Mouse (Mus musculus): ENCODE data around the gene Ifna14. TPM values are rescaled to one million over a fixed set of nuclear protein-coding genes. Genes with fewer than 3 reads are reported as not detected.
A peak's percentile ranks its signal among the peaks of the same experiment; 100 is the strongest.
"Not testable (repeated sequence)": the region's sequence is repeated elsewhere in the genome, so short reads cannot be mapped to it uniquely, and the experiment has no call there.

Ifna14 gene
- not detected in 2 replicates for polyA plus RNA-seq (2012; rRNA removed)

- WGBS = 71% methylated on average over 1 of the region's 1 CpGs
- DNase-seq (ENCODE audit: low read depth, low spot score) = no peak
Measured at GRCm38 (mm10) chr4:88571698-88572097, at the start of gene Ifna14. Gene Ifna14 (minus strand): TSS chr4:88571798.

GRCm38 (mm10) chr4:88603276-88603675, 31.7 kb upstream of the Ifna14 start, which contains the start of gene Ifna12:
Gene Ifna12 (minus strand): TSS chr4:88603376.
- no peak for DNase-seq (ENCODE audit: low read depth, low spot score)

GRCm38 (mm10) chr4:88592285-88592684, 20.7 kb upstream of the Ifna14 start, which contains the start of gene Ifna9:
Gene Ifna9 (minus strand): TSS chr4:88592385.
- 71% methylated on average over 1 of the region's 1 CpGs for WGBS
- DNase-seq (ENCODE audit: low read depth, low spot score) = no peak

- WGBS = 96% methylated on average over 1 of the region's 1 CpGs
- no peak for DNase-seq (ENCODE audit: low read depth, low spot score)
Measured at GRCm38 (mm10) chr4:88561791-88562190, 9.8 kb downstream of the Ifna14 start.

GRCm38 (mm10) chr4:88558145-88558544, 13.5 kb downstream of the Ifna14 start, which contains the start of gene Ifna15:
Gene Ifna15 (minus strand): TSS chr4:88558245.
- not testable (repeated sequence) for DNase-seq (ENCODE audit: low read depth, low spot score)

- peak; percentile 79 for DNase-seq (ENCODE audit: low read depth, low spot score)
- WGBS = 19% methylated on average over 22 of the region's 22 CpGs
Measured at GRCm38 (mm10) chr4:88550161-88550945, 21.2 kb downstream of the Ifna14 start.

- no peak for DNase-seq (ENCODE audit: low read depth, low spot score)
- WGBS = 48% methylated on average over 1 of the region's 1 CpGs
Measured at GRCm38 (mm10) chr4:88547986-88548385, 23.6 kb downstream of the Ifna14 start.

GRCm38 (mm10) chr4:88543649-88544234, 27.9 kb downstream of the Ifna14 start:
- 46% methylated on average over 2 of the region's 2 CpGs for WGBS
- DNase-seq (ENCODE audit: low read depth, low spot score) = peak; percentile 37

GRCm38 (mm10) chr4:88537328-88537727, 34.3 kb downstream of the Ifna14 start:
- WGBS = 18% methylated on average over 12 of the region's 12 CpGs
- no peak for DNase-seq (ENCODE audit: low read depth, low spot score)

GRCm38 (mm10) chr4:88536640-88537039, 35.0 kb downstream of the Ifna14 start:
- 59% methylated on average over 7 of the region's 7 CpGs for WGBS
- no peak for DNase-seq (ENCODE audit: low read depth, low spot score)

- WGBS = 95% methylated on average over 1 of the region's 1 CpGs
- no peak for DNase-seq (ENCODE audit: low read depth, low spot score)
Measured at GRCm38 (mm10) chr4:88535742-88536141, 35.9 kb downstream of the Ifna14 start.

- no peak for DNase-seq (ENCODE audit: low read depth, low spot score)
- 68% methylated on average over 1 of the region's 1 CpGs for WGBS
Measured at GRCm38 (mm10) chr4:88534903-88535302, 36.7 kb downstream of the Ifna14 start.

- no peak for DNase-seq (ENCODE audit: low read depth, low spot score)
- 84% methylated on average over 2 of the region's 2 CpGs for WGBS
Measured at GRCm38 (mm10) chr4:88533499-88533898, 38.1 kb downstream of the Ifna14 start.

GRCm38 (mm10) chr4:88530892-88531291, 40.7 kb downstream of the Ifna14 start:
- DNase-seq (ENCODE audit: low read depth, low spot score) = no peak
- 53% methylated on average over 2 of the region's 2 CpGs for WGBS

- DNase-seq (ENCODE audit: low read depth, low spot score) = no peak
Measured at GRCm38 (mm10) chr4:88530271-88530670, 41.3 kb downstream of the Ifna14 start.

GRCm38 (mm10) chr4:88526379-88527049, 45.1 kb downstream of the Ifna14 start:
- 79% methylated on average over 5 of the region's 5 CpGs for WGBS
- DNase-seq (ENCODE audit: low read depth, low spot score) = no peak

More at GRCm38 (mm10) chr4:88530271-88530670, 41.3 kb downstream of the Ifna14 start:
- WGBS = 55% methylated on average over 4 of the region's 4 CpGs

- WGBS = 70% methylated on average over 3 of the region's 3 CpGs
- DNase-seq (ENCODE audit: low read depth, low spot score) = no peak
Measured at GRCm38 (mm10) chr4:88525393-88525792, 46.2 kb downstream of the Ifna14 start.

- no peak for DNase-seq (ENCODE audit: low read depth, low spot score)
Measured at GRCm38 (mm10) chr4:88523241-88523640, 48.4 kb downstream of the Ifna14 start.

GRCm38 (mm10) chr4:88522674-88523073, 48.9 kb downstream of the Ifna14 start, which contains the start of gene Ifnb1:
Gene Ifnb1 (minus strand): TSS chr4:88522774.
- WGBS = 85% methylated on average over 4 of the region's 4 CpGs
- DNase-seq (ENCODE audit: low read depth, low spot score) = no peak

Measured in large intestine, adult 2 months (tissue).